Mouse (Mus musculus) neural tube, embryonic 11.5 days (tissue): ENCODE results near the gene Tap1. TPM values are rescaled to one million over a fixed set of nuclear protein-coding genes. Genes with fewer than 3 reads are reported as not detected.
A peak's percentile ranks its signal among the peaks of the same experiment; 100 is the strongest.

Experiments
- ATAC-seq: fragments of 200-750 bp; cut with Nextera tagmentation; 2 replicates; pipeline ENCODE4 v1.8.0; 2017; ENCODE audit warnings: moderate number of reproducible peaks, mild to moderate bottlenecking, moderate TSS enrichment, moderate library complexity; ENCODE audit not compliant: insufficient read depth, low FRiP score, low TSS enrichment
- DNase-seq: peaks from one replicate; pipeline ENCODE4 v3.0.0-alpha.2; 2015; ENCODE audit warnings: low spot score
- H3K27ac ChIP-seq: fragments of 300-500 bp; sonication (generic); 2 replicates; pipeline ENCODE4 v1.5.1; 2014; ENCODE audit warnings: low read depth, mild to moderate bottlenecking, low read length
- H3K27me3 ChIP-seq: fragments of 300-500 bp; sonication (generic); 2 replicates; pipeline ENCODE4 v1.6.1; 2014; ENCODE audit warnings: mild to moderate bottlenecking, low read length, mixed read lengths; ENCODE audit not compliant: control insufficient read depth, insufficient read depth
- H3K36me3 ChIP-seq: fragments of 300-500 bp; sonication (generic); 2 replicates; pipeline ENCODE4 v1.6.1; 2014; ENCODE audit warnings: mild to moderate bottlenecking, low read length, moderate library complexity, mixed read lengths; ENCODE audit not compliant: control insufficient read depth, insufficient read depth
- H3K4me1 ChIP-seq: fragments of 300-500 bp; sonication (generic); 2 replicates; pipeline ENCODE4 v1.6.1; 2014; ENCODE audit warnings: low read length, mixed read lengths; ENCODE audit not compliant: control insufficient read depth, insufficient read depth
- H3K4me2 ChIP-seq: fragments of 300-500 bp; sonication (generic); 2 replicates; pipeline ENCODE4 v1.6.1; 2014; ENCODE audit warnings: low read depth, mild to moderate bottlenecking, moderate library complexity
- H3K4me3 ChIP-seq: fragments of 300-500 bp; sonication (generic); 2 replicates; pipeline ENCODE4 v1.5.1; 2014; ENCODE audit warnings: low read depth, low read length
- H3K9ac ChIP-seq: fragments of 300-500 bp; sonication (generic); 2 replicates; pipeline ENCODE4 v1.6.1; 2014; ENCODE audit warnings: mild to moderate bottlenecking, low read length
- H3K9me3 ChIP-seq: fragments of 300-500 bp; sonication (generic); 2 replicates; pipeline ENCODE4 v1.6.1; 2016; ENCODE audit warnings: low read length; ENCODE audit not compliant: control insufficient read depth
- WGBS: fragments of 180-500 bp; shearing (Covaris S2); extraction: QIAGEN DNeasy Blood & Tissue Kit; methylation state at CpG from one replicate; pipeline ENCODE4 v1.1.7; 2014; 5-methylcytosine and 5-hydroxymethylcytosine counted together
- polyA plus RNA-seq: library from polyadenylated mRNA; unstranded; fragments of >200 nt; fragmentation: Nextera tagmentation; extraction: Ambion mirVana; gene quantifications from 2 replicates; pipeline ENCODE4 v1.2.1, GENCODE M21; 2014

Gene Tap1
- polyA plus RNA-seq, 1 experiment from 2014 or later, result 0.68 TPM

DNA sequence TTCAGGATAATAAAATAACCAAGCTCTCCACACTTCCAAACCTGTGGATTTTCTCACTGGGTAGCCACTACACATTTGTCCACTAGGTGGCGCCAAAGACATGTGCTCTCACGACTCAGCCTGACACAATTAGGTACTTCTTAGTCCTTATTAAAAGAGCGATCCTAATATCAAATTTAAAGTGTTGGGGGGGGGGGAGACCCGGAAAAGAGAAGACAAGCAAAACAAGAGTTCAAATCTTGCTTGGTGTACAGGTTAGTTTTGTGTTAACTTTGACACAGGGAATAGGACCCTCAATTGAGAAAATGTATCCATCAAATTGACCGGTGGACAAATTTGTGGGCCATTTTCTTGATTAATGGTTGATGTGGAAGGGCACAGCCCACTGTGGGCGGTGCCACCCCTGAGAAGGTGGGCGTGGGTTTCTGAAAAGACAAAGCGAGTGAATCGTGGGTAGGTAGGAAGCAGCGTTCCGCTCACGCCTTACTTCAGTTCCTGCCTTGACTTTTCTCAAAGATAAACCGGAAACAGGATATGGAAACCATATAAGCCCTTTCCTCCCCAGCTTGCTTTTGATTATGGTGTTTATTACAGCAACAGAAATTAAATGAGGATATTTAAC is 16.4 kb upstream of the Tap1 start:
- DNase-seq (peak; percentile 72), ATAC-seq (no peak)
- Histone ChIP-seq H3K4me3 (no peak overlapping the region), H3K27me3 (no peaks in the 10 kb centered on the region), H3K4me1 (no peaks in the 10 kb centered on the region), H3K9ac (no peak overlapping the region), H3K4me2 (no peak overlapping the region), H3K9me3 (no peaks in the 10 kb centered on the region), H3K36me3 (no peaks in the 10 kb centered on the region), H3K27ac (no peak overlapping the region)
- WGBS, result 45% methylated on average over 13 of the region's 13 CpGs

DNA sequence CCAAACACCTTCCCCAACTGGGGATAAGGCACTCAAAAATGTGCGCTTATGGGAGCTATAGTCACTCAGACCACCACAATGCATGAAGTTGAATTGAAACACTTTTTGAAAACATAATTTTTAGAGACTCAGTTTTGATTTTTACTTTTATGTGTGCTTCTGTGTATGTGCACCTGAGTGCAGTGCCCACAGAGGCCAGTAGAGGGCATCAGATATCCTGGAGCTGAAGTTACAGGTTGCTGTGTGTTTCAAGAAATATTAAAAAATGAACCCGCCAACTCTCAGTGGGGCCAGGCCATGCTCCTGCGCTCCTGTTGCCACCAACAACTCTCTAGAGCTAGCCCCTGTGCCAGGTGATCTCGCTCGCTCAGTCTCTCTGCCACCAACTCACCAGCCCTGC is 14.8 kb upstream of the Tap1 start:
- Histone ChIP-seq H3K36me3 (no peaks in the 10 kb centered on the region), H3K4me3 (no peak overlapping the region), H3K27me3 (no peaks in the 10 kb centered on the region), H3K9me3 (no peaks in the 10 kb centered on the region; the same call in 1 of the 2 replicates), H3K27ac (no peak overlapping the region), H3K4me1 (no peaks in the 10 kb centered on the region), H3K4me2 (no peak overlapping the region), H3K9ac (no peak overlapping the region)
- 91% methylated on average over 5 of the region's 5 CpGs for WGBS
- DNase-seq (no peak), ATAC-seq (no peak)

DNA sequence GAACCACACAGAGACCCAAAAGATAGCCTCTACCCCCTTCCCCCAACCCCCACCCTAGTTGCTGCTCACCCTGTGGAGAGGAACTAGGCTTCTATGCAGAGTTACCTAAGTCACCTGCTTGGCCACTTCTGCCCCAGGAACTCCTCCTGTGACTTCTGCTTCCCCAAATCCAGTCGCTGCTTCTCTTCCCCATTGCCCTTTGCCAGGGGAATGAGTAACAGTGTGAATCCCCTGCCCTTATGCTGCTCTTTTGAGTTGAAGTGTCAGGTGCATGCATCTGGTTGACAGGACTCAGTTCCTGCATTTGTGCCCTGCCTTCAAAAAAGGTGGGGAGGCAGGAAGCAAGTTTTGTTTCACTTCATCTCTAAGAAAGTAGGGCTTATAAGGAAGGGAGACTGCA is 13.3 kb upstream of the Tap1 start:
- ATAC-seq, result no peak
- no peaks in the 10 kb centered on the region for H3K27me3 ChIP-seq
- H3K4me1 ChIP-seq, result no peaks in the 10 kb centered on the region
- H3K9ac ChIP-seq, result no peak overlapping the region
- no peak for DNase-seq
- no peak overlapping the region for H3K4me2 ChIP-seq
- H3K27ac ChIP-seq, result no peak overlapping the region
- WGBS, result 64% methylated on average over 1 of the region's 1 CpGs
- no peak overlapping the region for H3K4me3 ChIP-seq
- H3K9me3 ChIP-seq, result no peaks in the 10 kb centered on the region; the same call in 1 of the 2 replicates
- H3K36me3 ChIP-seq, result no peaks in the 10 kb centered on the region

DNA sequence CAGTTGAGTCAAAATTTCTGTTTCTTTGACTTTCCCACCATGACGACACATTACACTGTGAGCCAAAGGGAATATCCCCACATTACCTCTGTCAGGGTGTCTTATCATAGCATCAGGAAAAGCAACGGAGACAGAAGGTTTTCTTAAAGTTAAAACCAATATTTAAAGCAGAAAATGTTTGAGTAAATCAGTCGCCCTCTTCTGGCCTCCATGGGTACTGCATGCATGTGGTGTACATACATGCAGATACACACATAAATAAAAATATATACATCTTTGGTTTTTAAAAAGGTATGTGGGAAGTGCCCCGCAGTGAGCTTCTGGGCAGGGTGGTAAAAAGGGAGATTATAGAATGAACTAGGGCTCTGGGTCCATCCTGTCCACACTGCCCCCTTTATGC is 10.2 kb upstream of the Tap1 start:
- 69% methylated on average over 4 of the region's 4 CpGs for WGBS
- Histone ChIP-seq H3K27me3 (no peaks in the 10 kb centered on the region), H3K27ac (no peak overlapping the region), H3K9ac (no peak overlapping the region), H3K4me1 (no peaks in the 10 kb centered on the region), H3K4me3 (no peak overlapping the region), H3K36me3 (no peaks in the 10 kb centered on the region), H3K4me2 (no peak overlapping the region), H3K9me3 (no peaks in the 10 kb centered on the region; the same call in 1 of the 2 replicates)
- ATAC-seq (no peak), DNase-seq (no peak)

DNA sequence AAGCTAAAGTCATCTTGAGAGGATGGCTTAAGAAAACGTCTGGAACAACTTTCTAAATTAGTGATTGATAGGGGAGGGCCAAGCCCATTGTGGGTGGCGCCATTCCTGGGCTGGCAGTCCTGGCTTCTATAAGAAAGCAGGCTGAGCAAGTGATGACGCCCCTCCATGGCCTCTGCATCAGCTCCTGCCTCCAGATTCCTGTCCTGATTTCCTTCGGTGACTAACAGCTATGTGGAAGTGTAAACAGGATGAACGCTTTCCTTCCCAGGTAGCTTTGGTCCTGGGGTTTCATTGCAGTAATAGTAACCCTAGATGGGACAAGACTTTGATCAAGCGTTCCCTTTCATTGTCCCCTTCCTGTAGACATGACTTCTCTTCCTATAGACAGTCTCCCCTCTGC is 8.3 kb upstream of the Tap1 start:
- no peak overlapping the region for H3K4me2 ChIP-seq
- no peak overlapping the region for H3K9ac ChIP-seq
- no peak overlapping the region for H3K4me3 ChIP-seq
- H3K36me3 ChIP-seq, result no peaks in the 10 kb centered on the region
- DNase-seq, result no peak
- no peak overlapping the region for H3K27ac ChIP-seq
- 68% methylated on average over 6 of the region's 6 CpGs for WGBS
- no peaks in the 10 kb centered on the region for H3K4me1 ChIP-seq
- ATAC-seq, result no peak
- H3K27me3 ChIP-seq, result no peaks in the 10 kb centered on the region
- H3K9me3 ChIP-seq, result no peaks in the 10 kb centered on the region; the same call in 1 of the 2 replicates

DNA sequence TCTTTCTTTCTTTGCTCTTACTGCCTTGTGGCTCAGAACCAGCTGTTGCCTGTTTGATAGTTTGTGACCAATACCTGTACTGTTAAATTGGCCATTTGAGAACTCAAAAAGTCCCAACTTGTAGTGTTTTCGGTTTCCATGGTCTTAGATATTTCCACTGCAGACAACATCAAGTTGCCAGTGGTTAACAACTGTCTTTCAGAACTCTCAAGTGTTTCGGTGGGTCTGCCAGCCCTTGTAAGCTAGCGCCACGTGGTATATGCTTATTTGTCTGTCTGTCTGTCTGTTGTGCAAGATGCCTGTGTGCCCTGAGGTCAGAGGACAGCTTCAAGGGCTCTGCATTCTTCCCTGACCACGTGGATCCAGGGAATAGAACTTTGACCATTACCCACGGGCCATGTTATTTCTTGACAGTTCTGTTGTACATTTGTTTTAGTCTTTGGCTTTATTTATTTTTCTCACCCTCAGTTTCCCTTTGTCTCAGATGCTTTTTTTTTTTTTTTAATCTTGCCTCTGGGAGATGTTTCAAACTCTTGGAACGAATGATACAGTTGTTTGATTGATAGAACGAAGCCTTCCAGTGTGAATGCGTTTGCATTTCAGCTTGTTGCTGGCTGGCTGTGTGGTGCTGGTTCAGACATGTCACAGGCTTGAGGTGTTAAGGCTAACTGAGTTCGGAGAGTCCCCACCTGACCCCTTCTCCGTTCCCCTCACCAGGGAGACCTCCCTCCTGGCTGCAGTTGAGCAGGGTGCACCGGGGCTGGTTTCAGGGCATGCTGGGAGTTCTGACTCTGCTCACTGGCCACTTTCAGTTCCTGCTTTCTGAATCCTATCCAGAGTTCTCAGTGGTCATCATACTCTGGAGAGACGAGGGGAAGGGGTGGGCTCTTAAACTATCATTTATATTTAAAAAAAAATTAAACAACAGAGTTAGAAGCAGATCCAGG is 7.2 kb upstream of the Tap1 start:
- H3K9ac ChIP-seq, result no peak overlapping the region
- no peaks in the 10 kb centered on the region; the same call in 1 of the 2 replicates for H3K9me3 ChIP-seq
- no peaks in the 10 kb centered on the region for H3K27me3 ChIP-seq
- no peak overlapping the region for H3K27ac ChIP-seq
- H3K4me1 ChIP-seq, result no peaks in the 10 kb centered on the region
- H3K4me2 ChIP-seq, result no peak overlapping the region
- no peak overlapping the region for H3K4me3 ChIP-seq
- no peaks in the 10 kb centered on the region for H3K36me3 ChIP-seq
- WGBS, result 76% methylated on average over 13 of the region's 13 CpGs
- ATAC-seq (no peak), DNase-seq (no peak)

DNA sequence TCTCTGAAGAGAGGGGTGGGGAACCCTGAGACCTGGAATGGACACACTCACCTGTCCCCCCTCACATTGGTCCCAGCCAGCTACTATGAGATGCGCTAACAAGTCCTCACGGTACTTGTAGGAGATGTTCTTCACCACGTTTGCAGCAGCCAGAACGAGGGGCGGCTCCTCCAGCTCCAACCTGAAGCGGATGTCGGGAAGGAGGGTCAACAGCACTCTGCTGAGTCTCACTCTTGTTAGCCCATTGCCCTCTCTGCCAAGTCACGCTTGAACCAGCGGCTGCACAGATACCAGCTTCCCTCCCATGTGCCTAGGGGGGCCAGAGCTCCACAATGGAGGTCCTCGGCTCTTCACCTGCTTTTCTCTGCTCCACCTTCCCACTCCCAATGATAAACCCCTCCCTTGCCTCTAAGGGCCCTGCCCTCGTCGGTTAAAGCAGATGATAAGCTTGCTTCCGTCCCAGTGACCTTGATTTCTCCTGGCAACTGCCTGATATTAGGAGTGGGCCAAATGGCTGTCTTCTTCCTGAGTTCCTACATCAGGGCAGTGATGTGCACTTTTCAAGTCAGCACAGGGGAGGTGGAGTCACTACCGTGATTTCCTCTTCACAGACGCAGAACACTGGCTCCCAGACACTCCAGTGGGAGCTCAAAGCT is 3.7 kb upstream of the Tap1 start:
- Histone ChIP-seq H3K9ac (no peak overlapping the region), H3K27ac (no peak overlapping the region), H3K27me3 (peaks cover 30% of the 10 kb centered on the region), H3K9me3 (no peaks in the 10 kb centered on the region), H3K36me3 (no peaks in the 10 kb centered on the region), H3K4me3 (no peak overlapping the region), H3K4me2 (no peak overlapping the region), H3K4me1 (peaks cover 8% of the 10 kb centered on the region)
- 78% methylated on average over 15 of the region's 15 CpGs for WGBS
- DNase-seq, result no peak
- ATAC-seq, result no peak

DNA sequence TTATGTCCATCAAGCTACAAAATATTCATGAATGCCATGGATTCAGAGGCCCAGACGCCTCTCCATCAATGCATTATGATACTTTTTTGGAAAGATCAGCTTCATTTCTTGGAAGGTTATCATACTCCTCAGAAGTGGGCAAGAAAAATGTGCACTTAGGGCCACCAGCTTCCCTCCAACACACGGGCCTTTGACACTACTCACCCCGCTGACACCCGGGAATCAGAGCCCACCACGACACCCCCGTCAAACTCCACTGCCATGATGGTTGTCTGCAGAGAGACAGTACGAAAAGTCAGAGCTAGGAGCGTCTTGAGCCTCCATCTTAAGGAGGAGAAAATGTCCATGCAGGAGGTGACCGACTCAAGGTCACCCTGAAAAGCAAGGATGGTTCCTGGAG is 1.8 kb upstream of the Tap1 start:
- H3K27me3 ChIP-seq, result peaks cover 35% of the 10 kb centered on the region
- 91% methylated on average over 9 of the region's 9 CpGs for WGBS

More for the DNA sequence above, 1.8 kb upstream of the Tap1 start:
- DNase-seq, result no peak
- no peak for ATAC-seq
- Histone ChIP-seq H3K36me3 (no peaks in the 10 kb centered on the region), H3K9ac (no peak overlapping the region), H3K4me3 (no peak overlapping the region), H3K9me3 (no peaks in the 10 kb centered on the region), H3K4me2 (no peak overlapping the region), H3K27ac (no peak overlapping the region), H3K4me1 (peaks cover 8% of the 10 kb centered on the region)
